Mouse (Mus musculus): ENCODE results near the gene Adi1. TPM values are rescaled to one million over a fixed set of nuclear protein-coding genes. Genes with fewer than 3 reads are reported as not detected.

Gene Adi1
- total RNA-seq (2021) = 10 to 100 TPM; 60.0 to 68.9 TPM
- long read RNA-seq, experiment 1, partial matches to known transcripts = 5 of 8 reads
- long read RNA-seq, experiment 1, other reads (novel, unspliced or antisense) = 0 of 8 reads
- long read RNA-seq, experiment 2, transcript Adi1-201 (4 exons, 1,652 nt) = major isoform, 25 of 39 reads
- long read RNA-seq, experiment 2, partial matches to known transcripts = 13 of 39 reads
- long read RNA-seq, experiment 2, other reads (novel, unspliced or antisense) = 1 of 39 reads

DNA sequence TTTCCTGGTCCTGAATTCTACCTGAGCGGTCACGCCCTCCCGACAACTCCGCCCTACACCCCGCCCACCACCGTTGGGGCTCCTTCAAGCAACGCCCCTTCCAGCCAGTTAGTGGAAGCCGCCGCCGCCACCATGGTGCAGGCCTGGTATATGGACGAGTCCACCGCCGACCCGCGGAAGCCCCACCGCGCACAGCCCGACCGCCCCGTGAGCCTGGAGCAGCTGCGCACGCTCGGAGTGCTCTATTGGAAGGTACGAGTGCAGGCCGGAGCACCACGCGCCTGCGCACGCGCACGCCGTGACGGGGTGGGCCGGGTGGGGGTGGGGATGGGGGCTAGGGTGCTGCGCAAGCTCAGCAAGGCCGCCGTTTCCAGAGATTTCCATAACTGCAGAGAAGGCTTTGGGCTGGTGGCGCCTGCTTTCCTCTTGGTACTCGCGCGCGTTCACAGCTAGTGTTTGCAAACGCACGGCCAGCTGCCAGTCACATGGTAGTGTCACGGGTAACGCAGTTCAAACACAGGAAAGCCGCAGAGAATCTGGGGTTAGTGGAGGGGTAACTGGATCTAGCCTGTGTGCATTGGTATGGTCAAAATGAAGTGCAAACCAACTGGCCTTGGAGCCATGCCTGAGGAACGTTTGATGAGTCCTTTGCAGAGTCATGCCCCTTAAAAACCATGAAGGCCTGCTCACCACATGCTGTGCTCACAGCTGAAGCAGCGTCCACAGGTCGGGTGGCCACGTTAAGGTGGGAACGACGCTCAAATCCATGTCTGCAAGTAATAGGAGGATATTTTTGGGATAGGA, at the start of gene Adi1:
TSS of gene Adi1 (plus strand) at position 111 of the 804 bp plus-strand sequence.
- peak; percentile 60 to 63 for DNase-seq (ENCODE audit: low spot score in 2 of 2)

DNA sequence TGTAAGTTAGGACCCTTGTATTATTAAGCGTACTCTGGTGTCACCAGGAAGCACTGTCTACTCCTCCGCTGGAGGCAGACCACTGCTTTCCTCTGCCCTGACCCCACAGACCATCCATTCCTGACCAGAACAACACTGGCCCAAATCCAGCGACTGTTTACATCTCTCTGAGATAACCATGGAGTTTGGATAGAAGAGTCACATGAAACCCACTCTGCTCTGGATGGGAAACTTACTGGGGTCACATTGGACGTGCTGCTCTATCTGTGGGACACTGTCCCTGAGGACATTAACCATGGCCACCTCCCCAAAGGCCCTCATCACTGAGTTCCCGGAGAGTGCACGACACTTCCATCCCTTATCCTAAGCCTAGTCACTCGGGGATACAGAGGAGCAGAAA, 49.6 kb upstream of the Adi1 start:
- DNase-seq (ENCODE audit: low spot score in 2 of 2) = no peak

DNA sequence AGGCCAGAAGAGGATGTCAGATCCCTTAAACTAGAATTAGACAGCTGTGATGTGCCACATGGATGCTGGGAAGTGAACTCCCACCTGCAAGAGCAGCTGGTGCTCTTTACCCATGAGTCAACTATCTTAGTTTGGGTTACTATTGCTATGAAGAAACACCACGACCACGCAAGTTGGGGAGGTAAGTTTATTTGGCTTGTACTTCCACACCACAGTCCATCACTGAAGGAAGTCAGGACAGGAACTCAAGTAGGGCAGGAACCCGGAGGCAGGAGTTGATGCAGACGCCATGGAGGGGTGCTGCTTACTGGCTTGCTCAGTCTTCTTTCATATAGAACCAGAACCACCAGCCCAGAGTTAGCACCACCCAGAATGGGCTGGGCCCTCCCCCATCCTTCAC, 47.9 kb upstream of the Adi1 start:
- DNase-seq (ENCODE audit: low spot score in 2 of 2) = no peak

DNA sequence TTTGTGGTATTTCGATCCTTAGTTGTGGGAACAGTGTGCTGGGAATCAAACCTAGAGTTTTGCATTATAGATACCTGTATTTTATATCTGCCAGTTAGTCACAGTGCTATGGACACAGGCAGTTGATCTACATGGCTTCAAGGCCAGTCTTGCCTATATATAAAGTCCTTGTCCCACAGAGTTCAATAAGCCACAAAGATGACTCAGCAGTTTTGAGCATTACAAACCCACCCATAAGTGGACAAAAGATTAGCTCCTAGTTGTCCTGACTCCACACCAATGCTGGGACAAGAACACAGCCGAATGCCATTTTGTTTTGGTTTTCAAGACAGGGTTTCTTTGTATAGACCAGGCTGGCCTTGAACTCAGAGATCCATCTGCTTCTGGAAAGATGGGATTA, 46.6 kb upstream of the Adi1 start:
- DNase-seq (ENCODE audit: low spot score in 2 of 2) = no peak

DNA sequence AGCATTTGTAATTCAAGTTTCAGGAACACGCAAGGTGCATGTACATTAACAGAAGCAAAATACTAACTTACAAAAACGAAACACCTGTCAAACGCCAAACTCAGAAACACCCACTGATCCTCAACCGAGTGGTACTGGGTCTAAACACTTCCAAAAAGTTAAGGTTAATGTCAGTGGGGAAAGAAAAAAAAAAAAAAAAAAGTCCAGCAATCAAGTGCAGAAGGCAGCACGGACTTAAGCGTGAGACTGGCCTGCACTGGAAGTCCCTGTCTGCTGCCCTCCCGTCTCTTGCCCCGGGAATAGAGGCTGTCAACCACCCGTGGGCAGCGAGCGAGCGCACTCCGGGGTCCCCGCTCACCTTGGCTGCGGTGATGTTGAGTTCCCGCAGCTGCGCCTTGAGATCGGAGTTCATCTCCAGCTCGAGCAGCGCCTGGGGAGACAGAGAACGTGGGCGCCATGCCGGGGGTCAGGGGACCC, 39.9 kb upstream of the Adi1 start:
- DNase-seq (ENCODE audit: low spot score in 2 of 2) = no peak

DNA sequence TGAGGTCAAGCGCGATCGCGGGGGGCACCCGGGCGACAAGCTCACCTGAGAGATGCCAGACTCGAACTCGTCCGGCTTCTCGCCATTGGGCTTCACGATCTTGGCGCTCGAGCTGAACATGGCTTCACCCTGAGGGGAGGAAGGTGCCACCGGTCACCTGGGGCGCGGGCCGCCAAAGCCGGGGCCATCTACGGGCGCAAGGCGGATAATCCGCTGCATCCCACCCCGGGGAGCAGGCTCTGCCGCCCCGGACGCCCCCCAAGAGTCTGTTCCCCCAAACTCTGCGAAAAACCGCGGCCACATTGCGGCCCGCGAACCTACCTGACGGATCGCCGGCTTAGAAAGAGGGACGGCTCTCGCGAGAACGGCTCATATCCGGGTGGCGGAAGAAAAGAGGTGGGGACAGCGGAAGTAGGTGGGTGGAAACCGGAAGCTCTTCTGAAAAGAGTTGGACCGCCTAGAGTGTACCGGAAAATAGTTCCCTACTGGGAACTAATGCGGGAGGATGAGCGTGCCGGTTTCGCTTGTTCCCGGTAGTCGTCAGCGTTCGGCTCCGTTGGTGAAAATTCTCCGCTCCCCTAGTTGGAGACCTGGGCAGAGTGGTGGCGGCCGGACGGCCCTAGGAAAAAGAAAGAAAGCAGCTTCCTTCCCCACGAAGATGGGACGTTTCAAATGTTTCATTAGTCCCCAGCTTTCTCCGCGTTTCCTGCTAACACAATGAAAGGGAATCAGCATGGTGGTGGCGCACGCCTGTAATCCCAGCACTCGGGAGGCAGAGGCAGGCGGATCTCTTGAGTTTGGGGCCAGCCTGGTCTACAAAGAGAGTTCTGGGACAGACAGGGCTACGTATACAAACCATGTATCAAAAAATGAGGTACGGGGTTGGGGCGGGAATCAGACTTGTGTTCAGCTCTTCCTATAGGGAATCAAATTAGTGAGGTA, 39.2 kb upstream of the Adi1 start, which contains the start of gene Rps7:
TSS of gene Rps7 (minus strand) at position 419 of the 942 bp plus-strand sequence.
- peak; percentile 73 to 78 for DNase-seq (ENCODE audit: low spot score in 2 of 2)

DNA sequence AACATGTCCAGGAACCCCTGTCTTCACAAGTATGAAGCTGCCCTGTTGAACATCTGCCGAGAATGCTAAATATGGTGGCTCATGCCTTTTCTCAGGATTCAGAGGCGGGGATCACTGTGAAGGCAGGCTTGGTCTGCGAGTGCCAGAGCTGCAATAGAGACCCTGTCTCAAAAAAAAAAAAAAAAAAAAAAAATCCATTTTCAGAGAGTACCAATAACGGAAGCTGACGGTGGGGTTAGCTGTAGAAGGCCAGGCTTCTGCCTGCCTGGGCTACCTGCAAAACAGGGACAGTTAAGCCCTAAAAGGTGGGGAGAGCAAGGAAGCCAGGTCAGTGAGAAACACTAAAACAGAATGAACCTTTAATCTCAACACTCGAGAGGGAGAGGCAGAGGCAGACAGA, 38.5 kb upstream of the Adi1 start:
- no peak for DNase-seq (ENCODE audit: low spot score in 2 of 2)

DNA sequence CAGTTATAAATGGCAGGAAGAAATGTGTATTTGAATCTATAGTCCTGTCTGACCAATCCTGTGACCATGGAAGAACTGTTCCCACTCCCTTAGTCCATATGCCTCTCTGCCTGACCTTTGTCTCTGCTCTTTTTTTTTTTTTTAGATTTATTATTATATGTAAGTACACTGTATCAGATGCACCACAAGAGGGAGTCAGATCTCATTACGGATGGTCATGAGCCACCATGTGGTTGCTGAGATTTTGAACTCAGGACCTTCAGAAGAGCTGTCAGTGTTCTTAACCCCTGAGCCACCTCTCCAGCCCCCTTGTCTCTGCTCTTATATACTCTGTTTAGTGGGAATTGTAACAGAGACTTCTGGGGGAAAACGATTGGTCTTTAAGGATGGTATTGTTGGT, 36.3 kb upstream of the Adi1 start:
- DNase-seq (ENCODE audit: low spot score in 2 of 2) = no peak

DNA sequence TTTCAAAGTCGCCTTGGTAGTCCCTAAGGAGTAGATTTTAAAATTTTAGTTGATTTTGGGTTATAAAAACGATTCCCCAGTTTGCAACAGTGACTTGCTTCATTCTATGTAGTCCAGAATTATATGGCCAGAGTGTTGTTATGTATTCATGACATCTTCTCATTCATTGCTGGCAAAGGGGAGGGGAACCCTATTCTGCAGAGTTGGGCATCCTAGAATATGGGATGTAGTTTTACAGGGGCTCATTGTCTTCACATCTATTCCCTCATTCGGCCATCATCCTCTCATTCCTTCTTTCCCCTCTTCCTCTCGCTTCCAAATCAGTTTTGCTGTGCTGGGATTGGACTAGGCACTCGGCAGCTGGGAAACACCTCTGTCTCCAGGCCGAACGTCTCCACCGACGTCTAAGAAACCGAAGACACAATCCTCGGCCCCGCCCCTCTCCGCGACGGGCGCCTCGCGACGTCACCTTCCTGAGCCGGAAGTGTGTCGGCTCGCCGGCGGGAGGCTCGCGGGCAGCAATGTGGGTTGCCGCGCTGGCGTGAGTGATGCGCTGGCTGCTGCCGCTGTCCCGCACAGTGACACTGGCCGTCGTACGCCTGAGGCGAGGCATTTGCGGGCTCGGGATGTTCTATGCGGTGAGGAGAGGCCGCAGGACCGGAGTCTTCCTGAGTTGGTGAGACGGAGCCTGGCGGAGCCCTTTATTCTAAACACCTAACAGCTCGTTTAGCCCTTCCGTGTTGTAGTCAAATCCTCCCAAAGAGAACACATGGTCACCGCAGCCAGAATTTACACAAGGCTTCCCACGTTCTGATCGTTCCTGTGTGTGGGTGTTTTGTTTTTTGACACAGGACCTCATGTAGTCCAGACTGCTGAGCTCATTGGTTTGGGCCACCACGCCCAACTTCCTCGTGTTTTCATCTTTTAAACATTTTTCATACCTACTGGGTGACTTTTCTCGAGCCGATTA, 25.6 kb upstream of the Adi1 start, which contains the start of gene Rnaseh1:
TSS of gene Rnaseh1 (plus strand) at position 462 of the 970 bp plus-strand sequence.
- peak; percentile 73 to 76 for DNase-seq (ENCODE audit: low spot score in 2 of 2)

DNA sequence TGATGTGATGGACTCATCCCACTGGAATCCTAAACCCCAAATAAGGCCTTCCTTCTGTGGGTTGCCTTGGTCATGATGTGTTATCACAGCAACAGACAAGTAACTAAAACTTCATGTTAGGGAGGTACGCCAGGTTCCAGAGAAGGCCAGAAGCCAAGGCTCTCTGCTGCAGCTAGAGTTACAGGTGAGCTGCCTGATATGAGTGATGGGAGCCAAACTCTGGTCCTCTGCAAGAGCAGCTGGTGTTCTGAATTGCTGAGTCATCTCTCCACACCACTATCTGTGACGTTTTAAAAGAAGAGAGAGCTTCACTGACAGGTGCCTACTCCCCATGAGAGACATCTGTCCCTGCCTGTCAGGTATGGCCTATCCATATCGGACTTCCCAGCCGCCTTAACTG, 12.4 kb upstream of the Adi1 start:
- no peak for DNase-seq (ENCODE audit: low spot score in 2 of 2)

DNA sequence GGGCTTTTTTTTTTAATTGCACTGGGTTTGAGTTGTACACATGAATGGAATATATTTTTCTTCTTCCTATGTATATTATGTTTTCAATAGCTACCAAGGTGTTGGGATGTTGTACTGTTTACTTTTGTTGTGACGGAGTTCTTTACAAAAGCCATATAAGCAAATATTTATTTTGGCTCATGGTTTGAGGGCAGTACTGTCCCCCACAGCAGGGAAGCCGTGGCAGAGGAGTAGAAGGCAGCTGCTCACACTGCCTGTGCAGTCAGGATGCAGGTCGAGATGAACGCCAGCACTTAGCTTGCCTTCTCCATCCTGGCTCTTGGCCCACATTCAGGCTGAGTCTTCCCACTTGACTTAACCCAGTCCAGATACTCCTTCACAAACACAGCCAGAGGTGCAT, 8.3 kb upstream of the Adi1 start:
- no peak for DNase-seq (ENCODE audit: low spot score in 2 of 2)

DNA sequence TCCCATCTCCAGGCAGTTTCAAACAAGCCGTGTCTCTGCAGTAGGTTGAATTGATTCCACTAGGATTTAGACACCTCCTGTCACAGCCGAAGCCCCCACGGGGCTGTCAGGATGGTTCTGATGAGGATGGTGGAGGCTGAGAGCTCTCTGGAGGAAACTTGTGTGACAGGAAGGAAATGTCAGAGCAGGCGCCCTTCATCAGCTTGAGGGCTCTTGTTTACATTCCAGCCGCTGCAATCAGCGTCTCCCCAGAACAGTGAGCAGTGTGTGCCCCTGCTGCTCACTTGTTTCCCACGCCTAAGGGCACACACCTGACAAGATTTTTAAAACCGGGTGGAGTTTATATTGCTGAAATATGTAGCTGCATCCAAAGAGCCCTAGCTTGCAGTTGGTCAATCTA, 7.7 kb upstream of the Adi1 start:
- DNase-seq (ENCODE audit: low spot score in 2 of 2) = no peak

DNA sequence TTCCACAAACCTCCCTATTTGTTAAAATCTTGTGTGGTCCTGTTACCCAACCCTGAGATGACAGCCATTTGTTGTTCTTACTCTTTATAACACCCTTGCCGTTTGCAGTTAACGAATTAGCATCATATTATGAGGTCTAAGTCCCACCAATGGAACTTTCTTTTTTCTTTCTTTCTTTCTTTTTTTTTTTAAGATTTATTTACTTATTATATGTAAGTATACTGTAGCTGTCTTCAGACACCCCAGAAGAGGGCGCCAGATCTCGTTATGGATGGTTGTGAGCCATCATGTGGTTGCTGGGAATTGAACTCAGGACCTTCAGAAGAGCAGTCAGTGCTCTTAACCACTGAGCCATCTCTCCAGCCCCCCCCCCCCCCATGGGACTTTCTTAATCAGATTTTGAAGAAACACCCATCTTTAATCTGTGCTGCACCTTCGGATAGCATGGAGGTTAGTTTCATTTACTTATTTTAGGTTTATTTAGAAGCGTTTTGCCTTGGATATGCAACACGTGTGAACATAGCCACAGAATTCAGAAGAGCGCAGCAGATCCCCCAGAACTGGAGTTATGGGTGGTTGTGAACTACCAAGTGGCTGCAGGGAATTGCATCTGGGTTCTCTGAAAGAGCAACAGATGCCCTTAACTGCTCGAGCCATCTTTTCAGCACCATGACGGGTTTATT, 852 bp upstream of the Adi1 start:
- DNase-seq (ENCODE audit: low spot score in 2 of 2) = no peak

DNA sequence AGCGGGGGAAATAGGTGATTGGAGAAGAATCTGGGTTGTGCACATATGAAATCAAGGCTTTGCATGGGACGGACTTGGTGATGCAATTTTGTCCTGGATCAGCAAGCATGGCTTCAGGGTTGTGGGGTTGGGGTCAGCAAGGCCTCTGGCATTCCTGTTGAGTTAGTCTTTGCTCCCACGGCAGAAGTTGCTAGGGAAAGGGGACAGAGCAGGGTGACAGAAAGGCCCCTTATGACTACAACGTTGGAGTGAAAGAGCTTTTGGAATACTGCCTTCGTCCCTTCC, 836 bp downstream of the Adi1 start:
- no peak for DNase-seq (ENCODE audit: low spot score in 2 of 2)

DNA sequence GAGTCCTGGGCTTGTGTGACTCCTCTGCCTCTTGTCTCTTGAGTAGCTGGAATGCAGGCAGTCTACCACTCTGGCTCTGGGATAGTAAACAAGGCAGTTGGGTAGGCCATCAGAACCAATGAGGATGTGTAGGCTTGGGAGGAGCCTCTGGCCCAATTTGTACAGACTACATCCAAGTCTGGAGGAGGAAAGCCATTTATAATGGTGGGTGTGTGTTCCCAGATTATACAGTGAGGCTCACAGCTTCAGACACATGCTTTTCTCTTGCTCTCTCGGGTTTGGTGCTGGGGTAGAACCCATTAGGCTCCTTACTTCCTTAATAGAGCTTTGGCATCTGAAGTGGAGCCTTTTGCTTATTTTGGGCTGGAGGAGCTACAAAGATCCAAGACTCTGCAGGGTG, 9.6 kb downstream of the Adi1 start:
- DNase-seq (ENCODE audit: low spot score in 2 of 2) = no peak

DNA sequence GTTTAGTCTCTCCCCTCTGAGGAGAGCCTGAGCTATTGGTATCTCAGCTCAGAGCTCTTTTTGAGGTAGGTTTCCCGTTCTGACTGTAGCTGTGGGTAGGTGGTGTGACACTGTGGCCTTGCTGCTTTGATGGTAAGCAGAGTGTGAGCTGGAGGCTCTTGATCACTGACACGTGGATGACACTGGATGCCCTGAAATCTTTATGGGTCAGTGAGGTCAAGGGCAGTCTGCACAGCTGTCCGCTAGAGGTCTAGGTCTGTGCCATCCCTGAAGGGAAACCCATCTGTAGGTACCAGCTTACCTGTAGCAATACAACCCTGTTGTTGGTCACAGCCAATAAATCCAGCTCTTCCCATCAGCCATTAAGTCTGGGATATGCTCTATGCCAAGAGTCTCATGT, 10.7 kb downstream of the Adi1 start:
- DNase-seq (ENCODE audit: low spot score in 2 of 2) = no peak

DNA sequence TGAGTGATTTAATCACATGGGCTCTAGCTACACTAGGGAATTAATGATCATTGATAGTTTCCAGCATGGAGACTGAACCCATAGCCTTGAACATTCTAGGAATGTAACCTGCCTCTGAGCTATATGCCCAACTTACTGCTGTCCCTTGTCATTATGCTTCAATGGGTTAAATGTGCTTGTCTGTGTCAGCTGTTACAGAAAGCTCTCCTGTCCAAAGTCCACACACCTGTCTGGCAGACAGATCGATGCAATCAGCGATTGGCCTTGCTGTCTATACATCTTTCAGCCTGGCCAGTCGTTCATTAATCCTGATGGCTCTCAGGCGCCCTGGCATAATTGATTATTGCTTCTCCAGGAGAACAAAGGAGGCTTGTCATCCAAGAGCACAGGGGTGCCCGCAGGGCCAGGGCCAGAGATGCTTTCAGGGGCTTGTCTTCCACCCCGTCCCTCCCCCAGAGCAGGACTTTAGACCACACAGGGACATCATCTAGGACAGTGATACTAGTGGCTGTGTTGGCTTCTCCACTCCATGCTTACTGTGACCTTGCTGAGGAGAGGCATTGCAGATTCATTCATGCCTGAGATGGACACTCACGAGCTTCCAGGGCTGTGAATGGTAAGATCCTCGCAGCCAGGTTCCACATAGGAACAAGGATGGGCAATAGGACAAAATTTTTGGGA, 11.3 kb downstream of the Adi1 start:
- no peak for DNase-seq (ENCODE audit: low spot score in 2 of 2)

DNA sequence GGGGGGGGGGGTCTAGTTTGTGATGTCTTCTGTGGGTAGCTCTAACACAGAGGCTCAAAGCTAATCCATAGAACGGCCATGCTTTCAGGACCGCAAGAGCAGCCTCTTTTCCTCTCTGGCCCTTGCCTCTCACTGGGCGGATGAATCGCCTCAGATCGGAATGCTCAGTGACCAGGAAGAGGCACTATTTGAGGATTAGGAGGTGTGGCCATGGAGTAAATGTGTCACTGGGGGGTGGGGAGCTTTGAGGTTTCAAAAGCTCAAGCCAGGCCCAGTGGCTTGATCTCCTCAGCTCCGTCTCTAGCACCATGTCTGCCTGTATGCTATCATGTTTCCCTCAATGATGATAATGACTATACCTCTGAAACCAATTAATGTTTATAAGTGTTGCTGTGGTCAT, 14.0 kb downstream of the Adi1 start:
- no peak for DNase-seq (ENCODE audit: low spot score in 2 of 2)

DNA sequence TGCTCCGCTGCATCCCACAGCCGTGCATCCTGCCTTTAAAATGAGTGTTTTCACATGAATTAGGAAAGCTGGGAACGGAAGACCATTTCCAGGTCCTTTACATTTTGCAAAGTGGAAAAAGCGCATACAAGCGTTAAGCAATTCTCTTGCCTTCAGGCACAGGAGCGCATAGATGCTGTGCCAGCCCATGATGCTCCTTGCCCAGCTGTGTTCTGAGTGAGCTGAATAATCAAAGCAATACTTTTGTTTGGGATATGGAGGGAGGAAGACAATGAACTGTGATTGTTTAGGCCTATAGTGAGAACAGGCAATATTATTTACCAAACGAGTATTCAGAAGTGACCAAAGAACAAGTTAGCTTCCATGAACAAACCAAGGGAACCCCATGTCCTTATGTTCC, 15.7 kb downstream of the Adi1 start:
- no peak for DNase-seq (ENCODE audit: low spot score in 2 of 2)
